Mouse (Mus musculus) Patski (cell line): ENCODE measurements at regions not wholly inside any gene's neighbourhood (a gene's known extent, or its start where the extent isn't known, plus 50 kb on each side); places are given as distances from the start of the nearest gene placed in this dataset.

Experiments used
- ATAC-seq: fragments of 100-300 bp; one replicate; pipeline ENCODE4 v1.8.0; 2021
- CTCF ChIA-PET: fragments of 350-600 bp; sonication (Branson Sonifier 250); formaldehyde crosslinking; loops from one replicate; lab custom pipeline; 2022; ENCODE audit warnings: inconsistent platforms; lab: Charles Lee
- POLR2A ChIA-PET: fragments of 350-600 bp; sonication (Branson Sonifier 250); formaldehyde crosslinking; loops from one replicate; lab custom pipeline; 2022; ENCODE audit warnings: antibody characterized with exemption, inconsistent platforms; lab: Charles Lee
- DNase-seq: peaks from one replicate; pipeline ENCODE4 v3.0.0-alpha.2; 2011; ENCODE audit warnings: low read depth, low spot score
- H3K27me3 ChIP-seq: fragments of 371-371 bp; one replicate; pipeline ENCODE4 v1.5.1; 2021
- CTCF ChIP-seq: fragments of 100-300 bp; IDR thresholded peaks from one replicate; pipeline ENCODE4 v1.5.1; 2021
- in situ Hi-C: fragments of 300-500 bp; cut with MboI; formaldehyde crosslinking; loops from 3 replicates; pipeline ENCODE4 v1.11.1; 2018; ENCODE audit warnings: low pct_unique_long_range_greater_than_20kb, mixed read lengths

- ChIA-PET CTCF (no interaction called here), POLR2A (no interaction called here)
- DNase-seq = no peak
- no peak for TF ChIP-seq CTCF
- no peaks in the 10 kb centered on the region for H3K27me3 ChIP-seq
- in situ Hi-C loops = no loop called here
- no peak for ATAC-seq
Measured at GRCm38 (mm10) chr12:27838384-27838783, 496.0 kb upstream of the Sox11 start.

- H3K27me3 ChIP-seq = no peaks in the 10 kb centered on the region
- TF ChIP-seq CTCF = no peak
- ChIA-PET CTCF (no interaction called here), POLR2A (no interaction called here)
- DNase-seq = no peak
- in situ Hi-C loops = no loop called here
- no peak for ATAC-seq
Measured at GRCm38 (mm10) chr12:27826208-27826607, 483.8 kb upstream of the Sox11 start.

- TF ChIP-seq CTCF = no peak
- ChIA-PET CTCF (no interaction called here), POLR2A (no interaction called here)
- ATAC-seq (no peak), DNase-seq (no peak)
- in situ Hi-C loops = no loop called here
- no peaks in the 10 kb centered on the region for H3K27me3 ChIP-seq
Measured at GRCm38 (mm10) chr12:27823392-27823791, 481.0 kb upstream of the Sox11 start.

GRCm38 (mm10) chr12:27796642-27797041 lies 454.3 kb upstream of the Sox11 start:
- no peak for ATAC-seq
- in situ Hi-C loops = no loop called here
- CTCF ChIA-PET = no interaction called here
- H3K27me3 ChIP-seq = no peaks in the 10 kb centered on the region
- no peak for TF ChIP-seq CTCF
- POLR2A ChIA-PET = no interaction called here
- DNase-seq = peak; percentile 12

GRCm38 (mm10) chr12:27786716-27787291 lies 444.4 kb upstream of the Sox11 start:
- CTCF ChIA-PET = no interaction called here
- no peaks in the 10 kb centered on the region for H3K27me3 ChIP-seq
- ATAC-seq = no peak
- no peak for TF ChIP-seq CTCF
- POLR2A ChIA-PET = no interaction called here
- DNase-seq = no peak
- in situ Hi-C loops = no loop called here

GRCm38 (mm10) chr12:27780801-27781200 lies 438.4 kb upstream of the Sox11 start:
- no peaks in the 10 kb centered on the region for H3K27me3 ChIP-seq
- in situ Hi-C loops = no loop called here
- no peak for TF ChIP-seq CTCF
- POLR2A ChIA-PET = no interaction called here
- DNase-seq = no peak
- CTCF ChIA-PET = no interaction called here
- no peak for ATAC-seq

GRCm38 (mm10) chr12:27765948-27766347 lies 423.6 kb upstream of the Sox11 start:
- no peak for TF ChIP-seq CTCF
- CTCF ChIA-PET = no interaction called here
- H3K27me3 ChIP-seq = no peaks in the 10 kb centered on the region
- POLR2A ChIA-PET = no interaction called here
- no peak for DNase-seq
- in situ Hi-C loops = no loop called here
- no peak for ATAC-seq

GRCm38 (mm10) chr12:27759016-27759415 lies 416.6 kb upstream of the Sox11 start:
- TF ChIP-seq CTCF = no peak
- no peaks in the 10 kb centered on the region for H3K27me3 ChIP-seq
- CTCF ChIA-PET = interaction anchor here (1.0 to 1.2 kb wide), 2 partner anchors 12 to 18 kb away, joined by 3 read pairs; no protein-coding TSS in a partner anchor
- POLR2A ChIA-PET = no interaction called here
- in situ Hi-C loops = no loop called here
- ATAC-seq (no peak), DNase-seq (no peak)

- DNase-seq = peak; percentile 3
- ChIA-PET CTCF (no interaction called here), POLR2A (no interaction called here)
- no peaks in the 10 kb centered on the region for H3K27me3 ChIP-seq
- no peak for ATAC-seq
- in situ Hi-C loops = no loop called here
- no peak for TF ChIP-seq CTCF
Measured at GRCm38 (mm10) chr12:27757641-27758040, 415.3 kb upstream of the Sox11 start.

GRCm38 (mm10) chr12:27724619-27725200 lies 382.3 kb upstream of the Sox11 start:
- no peak for ATAC-seq
- in situ Hi-C loops = no loop called here

GRCm38 (mm10) chr12:27680459-27680858 lies 338.1 kb upstream of the Sox11 start:
- ChIA-PET POLR2A (no interaction called here), CTCF (no interaction called here)
- no peak for TF ChIP-seq CTCF
- H3K27me3 ChIP-seq = no peaks in the 10 kb centered on the region
- ATAC-seq = no peak
- DNase-seq = no peak
- in situ Hi-C loops = no loop called here

More at GRCm38 (mm10) chr12:27724619-27725200, 382.3 kb upstream of the Sox11 start:
- POLR2A ChIA-PET = no interaction called here
- no peak for DNase-seq
- no peaks in the 10 kb centered on the region for H3K27me3 ChIP-seq
- CTCF ChIA-PET = no interaction called here
- no peak for TF ChIP-seq CTCF

- POLR2A ChIA-PET = no interaction called here
- H3K27me3 ChIP-seq = no peaks in the 10 kb centered on the region
- in situ Hi-C loops = no loop called here
- TF ChIP-seq CTCF = no peak
- CTCF ChIA-PET = no interaction called here
- DNase-seq (no peak), ATAC-seq (no peak)
Measured at GRCm38 (mm10) chr12:27673404-27673803, 331.0 kb upstream of the Sox11 start.
